In genomic region chr5:33630061-33630460, GRCm38 (mm10) we compare ENCODE assay signal across 8 mouse cellular contexts. TPM values are rescaled to one million over a fixed set of nuclear protein-coding genes. Genes with fewer than 3 reads are reported as not detected.
DNase-seq lines count a peak whose midpoint lies in the region; ATAC-seq and TF ChIP-seq lines count a peak whose summit lies in the region.

No protein-coding gene starts in this region.

- H3K27ac ChIP-seq in bone marrow, adult 2 months (ENCODE audit: control insufficient read depth, insufficient read depth, low read depth, low read length, poor library complexity), result peak overlapping the region; percentile 72
- H3K27ac ChIP-seq in kidney, postnatal 0 days, result peak overlapping the region; percentile 67
- H3K27ac ChIP-seq in stomach, embryonic 15.5 days, result peak overlapping the region; percentile 76

- no peak for TF ChIP-seq POLR2A in bone marrow, adult 2 months (IDR thresholded peaks at IDR 0.05; ENCODE audit: borderline replicate concordance, control insufficient read depth, low read depth, low read length)

- H3K4me1 ChIP-seq in bone marrow, adult 2 months (ENCODE audit: control insufficient read depth, insufficient read depth, low read length), result peaks cover 9% of the 10 kb centered on the region
- peaks cover 7% of the 10 kb centered on the region; the same call in 1 of the 2 replicates for H3K4me1 ChIP-seq in kidney, postnatal 0 days (replicated peaks; ENCODE audit: insufficient read depth, low read length)
- H3K4me1 ChIP-seq in stomach, embryonic 15.5 days, result peaks cover 8% of the 10 kb centered on the region; the same call in 1 of the 2 replicates

- 2% methylated on average over 9 of the region's 9 CpGs for WGBS in bone marrow, adult 2 months
- WGBS in kidney, postnatal 0 days, result under 1% methylated on average over 9 of the region's 9 CpGs
- 3% methylated on average over 9 of the region's 9 CpGs for WGBS in stomach, embryonic 15.5 days

- ATAC-seq in kidney, postnatal 0 days (replicated peaks; ENCODE audit: low FRiP score, low read depth), result 0 out of 2 replicates have a peak, but pooled peaks have one; percentile 4
- peak; percentile 49 for ATAC-seq in stomach, embryonic 15.5 days (ENCODE audit: insufficient read depth, low FRiP score, low read depth)

- peak overlapping the region; percentile 14 for H3K9ac ChIP-seq in kidney, postnatal 0 days (ENCODE audit: low read depth, low read length)
- peak overlapping the region; percentile 30; the same call in 1 of the 2 replicates for H3K9ac ChIP-seq in stomach, embryonic 15.5 days

- no peak for TF ChIP-seq CTCF in bone marrow, adult 2 months (IDR thresholded peaks at IDR 0.05; ENCODE audit: control insufficient read depth, insufficient read depth, low read length)
- TF ChIP-seq CTCF in kidney, postnatal 0 days (IDR thresholded peaks at IDR 0.05; ENCODE audit: low read depth), result no peak

- H3K4me2 ChIP-seq in kidney, postnatal 0 days (ENCODE audit: low read length), result peak overlapping the region; percentile 68
- peak overlapping the region; percentile 88 for H3K4me2 ChIP-seq in stomach, embryonic 15.5 days

- no peaks in the 10 kb centered on the region for H3K9me3 ChIP-seq in kidney, postnatal 0 days (replicated peaks; ENCODE audit: low read length)
- no peaks in the 10 kb centered on the region for H3K9me3 ChIP-seq in stomach, embryonic 15.5 days

- peak; percentile 27 for DNase-seq in ovary, postnatal 14 days (ENCODE audit: low spot score)
- no peak for DNase-seq in ovary, adult 18-20 months (ENCODE audit: low spot score)
- peak; percentile 40 to 54 for DNase-seq in gastrocnemius, adult 8-10 months (ENCODE audit: low spot score in 2 of 2)
- DNase-seq in kidney, postnatal 0 days (ENCODE audit: low spot score), result no peak
- DNase-seq in lung, postnatal 25 days (ENCODE audit: low spot score), result peak; percentile 48
- DNase-seq in Muller cell, postnatal 12 days (ENCODE audit: inconsistent ontology term), result no peak

- no peaks in the 10 kb centered on the region for H3K36me3 ChIP-seq in kidney, postnatal 0 days (ENCODE audit: insufficient read depth, low read length)
- H3K36me3 ChIP-seq in stomach, embryonic 15.5 days, result no peaks in the 10 kb centered on the region

- no peaks in the 10 kb centered on the region for H3K27me3 ChIP-seq in kidney, postnatal 0 days (ENCODE audit: insufficient read depth, low read length)
- no peaks in the 10 kb centered on the region for H3K27me3 ChIP-seq in stomach, embryonic 15.5 days (replicated peaks)

- peak overlapping the region; percentile 69 for H3K4me3 ChIP-seq in bone marrow, adult 2 months (replicated peaks; ENCODE audit: control insufficient read depth, low read depth, low read length)
- H3K4me3 ChIP-seq in kidney, postnatal 0 days (replicated peaks; ENCODE audit: low read depth, low read length), result peak overlapping the region; percentile 86
- H3K4me3 ChIP-seq in stomach, embryonic 15.5 days (replicated peaks), result peak overlapping the region; percentile 77

RNA-seq across cellular contexts. Expression of gene Gm9903, which starts 0.3 kb away (rescaled TPM):
- not detected in 2 replicates for polyA plus RNA-seq in bone marrow, adult 2 months (2011; ENCODE audit: insufficient read depth, insufficient read length, low replicate concordance, missing spikeins)
- under 1 TPM in 3 of 4 experiments, not detected in 1; 0.27 to 0.46 (median 0.46) TPM for total RNA-seq in gastrocnemius, adult 8-10 months (2022)
- polyA plus RNA-seq in kidney, postnatal 0 days (2015; fragmentation: Nextera tagmentation; extraction: Ambion mirVana), result 0.64 and 0.68 TPM in 2 replicates
- 0.17 and 0.58 TPM in 2 replicates for polyA plus RNA-seq in stomach, embryonic 15.5 days (2015; fragmentation: Nextera tagmentation; extraction: Ambion mirVana)

RNA-seq across cellular contexts. Expression of gene Fam53a, which starts 0.6 kb away (rescaled TPM):
- polyA plus RNA-seq in bone marrow, adult 2 months (2011; ENCODE audit: insufficient read depth, insufficient read length, low replicate concordance, missing spikeins), result 6.6 and 11.1 TPM in 2 replicates
- 10 to 100 TPM; 62.3 to 84.8 (median 69.4) TPM for total RNA-seq in gastrocnemius, adult 8-10 months (2022)
- 55.7 and 58.1 TPM in 2 replicates for polyA plus RNA-seq in kidney, postnatal 0 days (2015; fragmentation: Nextera tagmentation; extraction: Ambion mirVana)
- polyA plus RNA-seq in stomach, embryonic 15.5 days (2015; fragmentation: Nextera tagmentation; extraction: Ambion mirVana), result 52.9 and 53.9 TPM in 2 replicates

RNA-seq across cellular contexts. Expression of gene Slbp, which starts 22.3 kb away (rescaled TPM):
- polyA plus RNA-seq in bone marrow, adult 2 months (2011; ENCODE audit: insufficient read depth, insufficient read length, low replicate concordance, missing spikeins), result 194 and 275 TPM in 2 replicates
- total RNA-seq in gastrocnemius, adult 8-10 months (2022), result 1 to 10 TPM; 5.8 to 6.4 (median 6.0) TPM
- 146 and 172 TPM in 2 replicates for polyA plus RNA-seq in kidney, postnatal 0 days (2015; fragmentation: Nextera tagmentation; extraction: Ambion mirVana)
- 208 and 215 TPM in 2 replicates for polyA plus RNA-seq in stomach, embryonic 15.5 days (2015; fragmentation: Nextera tagmentation; extraction: Ambion mirVana)

RNA-seq across cellular contexts. Expression of gene Tacc3, which starts 27.9 kb away (rescaled TPM):
- 237 and 249 TPM in 2 replicates for polyA plus RNA-seq in bone marrow, adult 2 months (2011; ENCODE audit: insufficient read depth, insufficient read length, low replicate concordance, missing spikeins)
- 1 to 10 TPM in 3 of 4 experiments, under 1 TPM in 1; 0.88 to 1.8 (median 1.2) TPM for total RNA-seq in gastrocnemius, adult 8-10 months (2022)
- 74.3 and 84.9 TPM in 2 replicates for polyA plus RNA-seq in kidney, postnatal 0 days (2015; fragmentation: Nextera tagmentation; extraction: Ambion mirVana)
- polyA plus RNA-seq in stomach, embryonic 15.5 days (2015; fragmentation: Nextera tagmentation; extraction: Ambion mirVana), result 155 and 165 TPM in 2 replicates

RNA-seq across cellular contexts. Expression of gene Tmem129, which starts 28.2 kb away (rescaled TPM):
- 8.4 and 9.7 TPM in 2 replicates for polyA plus RNA-seq in bone marrow, adult 2 months (2011; ENCODE audit: insufficient read depth, insufficient read length, low replicate concordance, missing spikeins)
- 10 to 100 TPM in 2 of 4 experiments, 1 to 10 TPM in 2; 9.2 to 11.3 (median 10.1) TPM for total RNA-seq in gastrocnemius, adult 8-10 months (2022)
- polyA plus RNA-seq in kidney, postnatal 0 days (2015; fragmentation: Nextera tagmentation; extraction: Ambion mirVana), result 26.4 and 29.5 TPM in 2 replicates
- polyA plus RNA-seq in stomach, embryonic 15.5 days (2015; fragmentation: Nextera tagmentation; extraction: Ambion mirVana), result 33.7 and 35.6 TPM in 2 replicates

Comparison
In these comparisons a context has a peak if more than half of its experiments do, and no peak if none do; other contexts are left out.
1. DNase-seq: peak in ovary, postnatal 14 days (single experiment), gastrocnemius, adult 8-10 months (2 of 2) and lung, postnatal 25 days (single experiment); none in ovary, adult 18-20 months (single experiment), kidney, postnatal 0 days (single experiment) and Muller cell, postnatal 12 days (single experiment).
2. Peak in every context shown above with its lines, with median percentiles within 50 percentile points of each other: H3K27ac ChIP-seq and H3K4me3 ChIP-seq.